Mouse (Mus musculus) forebrain, embryonic 13.5 days (tissue): ENCODE measurements around the gene Sumo1. TPM values are rescaled to one million over a fixed set of nuclear protein-coding genes. Genes with fewer than 3 reads are reported as not detected.
A peak's percentile ranks its signal among the peaks of the same experiment; 100 is the strongest.

Source experiments
- ATAC-seq: fragments of 200-750 bp; cut with Nextera tagmentation; 2 replicates; pipeline ENCODE4 v1.8.0; 2017
- H3K27ac ChIP-seq: fragments of 300-500 bp; sonication (generic); 2 replicates; pipeline ENCODE4 v1.5.1; 2015; ENCODE audit warnings: inconsistent platforms, mild to moderate bottlenecking, moderate library complexity
- H3K27me3 ChIP-seq: fragments of 300-500 bp; sonication (generic); 2 replicates; pipeline ENCODE4 v1.6.1; 2015; ENCODE audit warnings: mild to moderate bottlenecking, inconsistent platforms
- H3K36me3 ChIP-seq: fragments of 300-500 bp; sonication (generic); 2 replicates; pipeline ENCODE4 v1.6.1; 2015; ENCODE audit warnings: mild to moderate bottlenecking, inconsistent platforms; ENCODE audit not compliant: poor library complexity, severe bottlenecking
- H3K4me1 ChIP-seq: fragments of 300-500 bp; sonication (generic); 2 replicates; pipeline ENCODE4 v1.6.1; 2015; ENCODE audit warnings: inconsistent platforms
- H3K4me2 ChIP-seq: fragments of 300-500 bp; sonication (generic); 2 replicates; pipeline ENCODE4 v1.6.1; 2015; ENCODE audit warnings: inconsistent platforms, mild to moderate bottlenecking, moderate library complexity
- H3K4me3 ChIP-seq: fragments of 300-500 bp; sonication (generic); 2 replicates; pipeline ENCODE4 v1.5.1; 2015; ENCODE audit warnings: mild to moderate bottlenecking, inconsistent platforms
- H3K9ac ChIP-seq: fragments of 300-500 bp; sonication (generic); 2 replicates; pipeline ENCODE4 v1.6.1; 2015; ENCODE audit warnings: mild to moderate bottlenecking, inconsistent platforms
- H3K9me3 ChIP-seq: fragments of 300-500 bp; sonication (generic); replicated peaks from 2 replicates; pipeline ENCODE4 v1.6.1; 2016; ENCODE audit warnings: inconsistent platforms
- WGBS: fragments of 180-500 bp; shearing (Covaris S2); methylation state at CpG from one replicate; pipeline ENCODE4 v1.1.7; 2015; 5-methylcytosine and 5-hydroxymethylcytosine counted together
- polyA plus RNA-seq: library from polyadenylated mRNA; unstranded; fragments of >200 nt; fragmentation: Nextera tagmentation; extraction: Ambion mirVana; gene quantifications from 2 replicates; pipeline ENCODE4 v1.2.1, GENCODE M21; 2015

Gene Sumo1
- polyA plus RNA-seq: 523 and 549 TPM in 2 replicates

DNA sequence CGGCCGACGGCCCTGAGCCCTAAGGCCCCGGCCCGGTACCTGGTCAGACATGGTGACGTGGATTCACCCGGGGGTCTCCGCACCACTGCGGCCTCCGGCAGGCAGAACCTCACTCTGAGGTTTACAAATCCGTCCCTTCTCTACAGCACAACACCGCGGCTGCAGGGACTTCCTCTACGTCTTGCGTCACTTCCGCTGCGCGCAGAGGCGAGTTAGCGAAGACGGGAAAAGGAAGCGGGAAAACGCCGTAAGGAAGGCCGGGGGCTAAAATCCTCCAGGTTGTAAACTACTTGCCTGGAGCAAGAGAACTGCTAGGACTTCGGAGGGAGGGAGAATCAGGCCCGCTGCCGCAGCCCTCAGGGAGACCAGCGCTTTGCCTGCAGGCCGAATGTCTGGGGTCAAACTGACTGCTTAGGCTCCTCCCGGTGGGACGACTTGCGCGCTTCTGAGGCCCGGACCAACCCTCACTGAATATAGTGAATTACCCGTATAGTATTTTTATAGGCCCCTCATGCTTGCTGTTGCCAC lies at the start of gene Sumo1:
Sumo1 (minus strand) TSS at position 194 of the 528 bp plus-strand sequence.
- Histone ChIP-seq H3K27me3 (no peaks in the 10 kb centered on the region), H3K36me3 (0 out of 2 replicates have a peak, but pooled peaks cover 3% of the 10 kb centered on the region), H3K4me3 (peak within 1 kb of the TSS; percentile 96), H3K4me1 (peaks cover 23% of the 10 kb centered on the region), H3K27ac (peak within 1 kb of the TSS; percentile 95), H3K9ac (peak within 1 kb of the TSS; percentile 96), H3K9me3 (no peaks in the 10 kb centered on the region), H3K4me2 (peak within 1 kb of the TSS; percentile 87)
- under 1% methylated on average over 33 of the region's 36 CpGs for WGBS
- peak; percentile 98 for ATAC-seq

DNA sequence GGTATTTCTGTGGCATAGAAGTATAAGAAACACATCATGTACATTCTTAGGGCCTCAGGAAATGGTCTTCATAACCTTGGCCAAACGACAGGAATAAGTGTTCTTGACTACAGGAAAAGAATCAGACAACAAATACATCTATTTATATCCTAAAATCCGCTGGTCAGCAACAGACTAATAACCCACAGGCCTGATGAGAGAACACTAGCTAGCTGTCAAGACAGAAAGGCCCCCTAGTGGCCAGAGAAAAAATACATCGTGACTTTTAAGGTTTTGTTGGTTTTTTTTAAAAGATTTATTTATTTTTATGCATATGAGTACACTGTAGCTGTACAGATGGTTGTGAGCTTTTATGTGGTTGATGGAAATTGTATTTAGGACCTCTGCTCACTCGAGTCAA lies 49.3 kb upstream of the Sumo1 start:
- ATAC-seq: no peak
- no peaks in the 10 kb centered on the region for H3K9me3 ChIP-seq

DNA sequence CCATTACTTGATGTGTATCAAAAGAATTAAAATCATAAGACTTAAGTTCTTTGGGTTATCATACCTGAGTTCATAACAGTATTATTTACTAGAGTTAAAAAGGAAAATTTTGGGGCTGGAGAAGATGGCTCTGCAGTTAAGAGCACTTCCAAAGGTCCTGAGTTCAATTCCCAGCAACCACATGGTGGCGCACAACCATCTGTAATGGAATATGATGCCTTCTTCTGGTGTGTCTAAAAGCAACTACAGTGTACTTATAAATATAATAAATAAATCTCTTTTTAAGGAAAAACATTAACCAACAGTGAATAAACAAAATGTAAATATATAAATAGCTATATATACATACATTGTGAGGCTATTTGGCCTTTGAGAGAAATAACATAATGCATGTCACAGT lies 31.1 kb upstream of the Sumo1 start:
- no peak overlapping the region for H3K27ac ChIP-seq
- no peak overlapping the region for H3K4me2 ChIP-seq
- H3K27me3 ChIP-seq: no peaks in the 10 kb centered on the region
- ATAC-seq: no peak
- H3K9ac ChIP-seq: no peak overlapping the region
- H3K9me3 ChIP-seq: no peaks in the 10 kb centered on the region
- H3K36me3 ChIP-seq: peaks cover 79% of the 10 kb centered on the region
- no peak overlapping the region for H3K4me3 ChIP-seq
- H3K4me1 ChIP-seq: no peaks in the 10 kb centered on the region
- WGBS: 94% methylated on average over 1 of the region's 1 CpGs

More for the DNA sequence above, 49.3 kb upstream of the Sumo1 start:
- Histone ChIP-seq H3K4me3 (no peak overlapping the region), H3K27me3 (no peaks in the 10 kb centered on the region), H3K4me1 (no peaks in the 10 kb centered on the region), H3K36me3 (peaks cover 47% of the 10 kb centered on the region), H3K9ac (no peak overlapping the region), H3K4me2 (no peak overlapping the region), H3K27ac (no peak overlapping the region)
- 57% methylated on average over 4 of the region's 4 CpGs for WGBS

DNA sequence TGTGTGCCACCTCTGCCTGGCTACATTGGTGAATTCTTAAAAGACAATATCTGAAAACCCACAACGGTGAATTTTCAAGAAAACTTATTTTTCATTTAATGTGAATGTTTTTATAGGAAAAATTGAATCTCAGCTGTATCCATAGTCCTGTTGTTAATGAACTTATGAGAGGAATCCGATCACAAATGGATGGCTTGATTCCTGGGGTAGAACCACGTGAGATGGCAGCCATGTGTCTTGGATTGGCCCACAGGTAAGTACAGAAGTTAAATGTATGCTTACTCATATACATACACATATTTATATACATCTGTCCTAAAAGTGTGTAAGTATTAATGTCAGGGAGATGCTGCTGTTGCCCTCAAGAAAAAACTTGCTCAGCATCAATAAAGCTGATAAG lies 27.6 kb upstream of the Sumo1 start:
- Histone ChIP-seq H3K36me3 (peaks cover 79% of the 10 kb centered on the region), H3K4me2 (no peak overlapping the region), H3K27ac (no peak overlapping the region), H3K4me1 (no peaks in the 10 kb centered on the region), H3K4me3 (no peak overlapping the region), H3K27me3 (no peaks in the 10 kb centered on the region), H3K9me3 (no peaks in the 10 kb centered on the region), H3K9ac (no peak overlapping the region)
- WGBS: 97% methylated on average over 3 of the region's 3 CpGs
- ATAC-seq: no peak

DNA sequence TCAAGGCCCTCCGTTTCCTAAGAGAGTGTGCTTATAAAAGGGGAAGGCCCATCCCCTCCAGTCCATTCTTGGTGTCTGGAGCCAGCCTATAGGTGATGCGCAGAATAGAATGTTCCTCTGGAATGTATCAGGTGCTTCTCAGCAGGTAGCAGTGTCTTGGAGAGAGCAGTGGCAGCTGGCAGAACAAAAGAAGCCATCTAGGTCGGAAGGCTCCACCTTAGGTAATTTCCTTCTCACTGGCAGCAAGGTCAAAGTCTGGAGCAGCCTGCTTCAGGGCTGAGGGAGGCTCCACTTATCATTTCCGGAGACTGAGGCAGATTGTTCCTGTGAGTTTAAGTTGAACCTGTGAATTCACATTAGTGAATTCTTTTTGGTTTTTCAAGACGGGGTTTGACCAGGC lies 27.1 kb upstream of the Sumo1 start:
- ATAC-seq: no peak
- H3K4me3 ChIP-seq: no peak overlapping the region
- no peaks in the 10 kb centered on the region for H3K4me1 ChIP-seq
- no peak overlapping the region for H3K27ac ChIP-seq
- H3K27me3 ChIP-seq: no peaks in the 10 kb centered on the region
- no peak overlapping the region for H3K4me2 ChIP-seq
- no peaks in the 10 kb centered on the region for H3K9me3 ChIP-seq
- WGBS: 89% methylated on average over 5 of the region's 5 CpGs
- peaks cover 80% of the 10 kb centered on the region for H3K36me3 ChIP-seq
- H3K9ac ChIP-seq: no peak overlapping the region

DNA sequence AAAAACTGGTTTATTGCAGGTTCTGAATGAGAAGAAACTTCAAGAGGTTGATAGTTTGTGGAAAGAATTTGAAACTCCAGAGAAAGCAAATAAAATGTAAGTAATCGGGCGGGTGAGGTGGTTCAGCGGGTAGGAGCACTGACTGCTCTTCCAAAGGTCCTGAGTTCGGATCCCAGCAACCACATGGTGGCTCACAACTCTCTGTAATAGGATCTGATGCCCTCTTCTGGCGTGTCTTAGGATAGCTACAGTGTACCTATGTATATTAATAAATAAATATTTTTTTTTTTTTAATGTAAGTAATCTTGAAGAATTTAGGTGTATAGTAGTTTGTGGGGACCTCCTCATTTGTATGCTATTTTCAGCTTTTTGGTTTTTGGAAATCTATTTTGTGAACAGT lies 19.8 kb upstream of the Sumo1 start:
- WGBS: 94% methylated on average over 5 of the region's 5 CpGs
- no peak for ATAC-seq
- Histone ChIP-seq H3K27ac (no peak overlapping the region), H3K4me2 (no peak overlapping the region), H3K4me1 (peaks cover 19% of the 10 kb centered on the region), H3K36me3 (peaks cover 40% of the 10 kb centered on the region), H3K27me3 (no peaks in the 10 kb centered on the region), H3K9ac (no peak overlapping the region), H3K9me3 (no peaks in the 10 kb centered on the region), H3K4me3 (no peak overlapping the region)

DNA sequence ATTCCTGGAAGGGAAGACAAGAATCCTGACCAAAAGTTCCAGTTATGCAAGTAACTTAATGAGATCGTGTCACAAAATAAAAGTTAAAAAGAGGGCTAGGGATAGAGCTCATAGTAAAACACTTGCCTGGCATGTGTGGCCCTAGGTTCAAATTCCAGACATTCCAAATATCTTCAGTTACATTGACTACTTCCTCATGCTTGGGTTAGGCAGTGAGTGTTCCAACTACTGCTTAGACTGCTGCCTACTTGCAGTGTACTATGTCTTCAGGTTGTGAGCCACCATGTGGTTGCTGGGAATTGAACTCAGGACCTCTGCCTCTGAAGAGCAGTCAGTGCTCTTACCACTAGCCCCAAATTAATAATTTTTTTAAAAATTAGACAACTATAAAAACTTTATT lies 16.9 kb upstream of the Sumo1 start:
- Histone ChIP-seq H3K9ac (no peak overlapping the region), H3K27ac (no peak overlapping the region), H3K27me3 (peaks cover 9% of the 10 kb centered on the region), H3K9me3 (no peaks in the 10 kb centered on the region), H3K36me3 (peaks cover 16% of the 10 kb centered on the region), H3K4me1 (peaks cover 23% of the 10 kb centered on the region), H3K4me3 (no peak overlapping the region), H3K4me2 (peak overlapping the region; percentile 24)
- no peak for ATAC-seq
- 80% methylated on average over 1 of the region's 1 CpGs for WGBS

DNA sequence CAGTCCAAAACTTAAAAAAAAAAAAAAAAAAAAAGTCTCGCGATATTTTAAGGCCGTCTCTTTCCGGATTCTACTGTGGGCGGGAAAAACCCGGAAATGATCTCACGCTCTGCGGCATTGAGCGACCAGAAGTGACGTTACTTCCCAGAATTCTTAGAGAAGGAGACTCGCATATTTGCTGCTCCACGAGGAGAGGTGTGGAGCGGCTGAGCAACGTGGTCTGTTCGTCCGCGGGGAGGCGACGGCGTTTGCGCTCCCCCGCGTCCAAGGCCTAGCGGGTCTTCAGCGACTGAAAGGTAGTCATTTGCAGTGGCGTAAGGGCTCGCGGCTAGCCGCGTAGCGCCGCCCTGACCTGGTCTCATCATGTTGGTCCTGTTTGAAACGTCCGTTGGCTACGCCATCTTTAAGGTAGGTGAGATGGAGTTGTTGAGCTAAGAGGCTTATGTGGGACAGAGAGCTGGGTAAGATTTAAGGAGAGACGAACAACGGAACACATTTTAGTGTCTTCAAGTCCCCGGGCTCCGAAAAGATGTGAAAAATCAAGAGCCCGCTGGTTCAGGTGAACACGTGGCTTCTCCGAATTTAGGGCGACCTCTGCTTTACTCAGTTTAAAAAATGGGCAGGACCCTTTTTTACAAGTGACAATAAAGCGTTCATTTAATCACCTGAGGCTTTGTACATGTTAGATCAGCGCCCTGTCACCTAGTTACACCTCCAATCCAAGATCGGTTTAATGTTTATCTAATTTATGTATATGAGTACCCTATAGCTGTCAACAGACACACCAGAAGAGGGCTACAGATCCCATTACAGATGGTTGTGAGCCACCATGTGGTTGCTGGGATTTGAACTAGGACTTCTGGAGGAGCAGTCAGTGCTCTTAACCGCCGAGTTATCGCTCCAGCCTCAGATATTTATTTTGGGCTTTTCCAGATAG lies 14.5 kb upstream of the Sumo1 start, which contains the start of gene Nop58:
Nop58 (plus strand) TSS at position 153 of the 937 bp plus-strand sequence.
- Histone ChIP-seq H3K9ac (peak within 1 kb of the TSS; percentile 78), H3K27ac (peak within 1 kb of the TSS; percentile 76), H3K36me3 (peaks cover 6% of the 10 kb centered on the region; the same call in 1 of the 2 replicates), H3K27me3 (peaks cover 14% of the 10 kb centered on the region), H3K4me3 (peak within 1 kb of the TSS; percentile 70), H3K4me1 (peaks cover 23% of the 10 kb centered on the region), H3K9me3 (no peaks in the 10 kb centered on the region), H3K4me2 (peak within 1 kb of the TSS; percentile 95)
- WGBS: under 1% methylated on average over 49 of the region's 49 CpGs
- ATAC-seq: peak; percentile 98

DNA sequence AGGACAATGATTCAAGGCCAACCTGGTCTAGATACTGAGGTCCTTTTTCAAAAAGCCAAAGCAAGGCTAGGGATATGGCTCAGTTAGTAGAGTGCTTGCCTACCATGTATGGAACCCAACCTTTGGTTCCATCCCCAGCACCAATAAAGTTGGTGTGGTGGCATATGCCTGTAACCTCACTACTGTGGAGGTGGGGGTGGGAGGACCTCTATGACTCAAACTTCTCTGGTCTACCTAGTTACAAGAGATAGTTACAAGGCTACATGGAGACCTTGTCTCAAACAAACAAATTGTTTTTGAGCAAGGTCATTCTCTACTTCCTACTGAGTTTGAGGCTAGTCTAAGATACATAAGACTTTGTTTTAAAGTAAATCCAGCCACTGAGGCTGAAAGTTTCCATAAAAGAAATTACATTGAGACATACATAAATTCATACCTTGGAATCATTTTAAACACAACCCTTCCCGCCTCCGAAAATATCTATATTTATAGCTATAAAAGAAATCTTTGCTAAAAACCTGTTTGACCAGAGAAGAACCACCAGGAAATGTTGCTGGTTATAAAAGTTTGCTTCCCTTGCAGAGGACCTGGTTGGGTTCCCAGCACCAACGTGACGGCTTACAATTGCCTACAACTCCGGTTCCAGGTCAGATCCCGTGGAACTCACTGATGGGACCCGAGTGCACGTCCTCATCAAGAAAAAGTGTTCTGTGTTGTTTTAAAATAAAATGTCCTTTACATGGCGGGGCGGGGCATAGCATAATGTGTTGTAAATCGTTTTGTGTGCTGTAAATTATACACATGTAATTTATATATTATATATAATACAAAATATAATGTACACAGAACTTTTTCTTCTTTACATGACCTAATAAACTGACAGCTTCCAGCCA lies 13.5 kb upstream of the Sumo1 start:
- no peak; the same call in 1 of the 2 replicates for ATAC-seq
- H3K27ac ChIP-seq: no peak overlapping the region

DNA sequence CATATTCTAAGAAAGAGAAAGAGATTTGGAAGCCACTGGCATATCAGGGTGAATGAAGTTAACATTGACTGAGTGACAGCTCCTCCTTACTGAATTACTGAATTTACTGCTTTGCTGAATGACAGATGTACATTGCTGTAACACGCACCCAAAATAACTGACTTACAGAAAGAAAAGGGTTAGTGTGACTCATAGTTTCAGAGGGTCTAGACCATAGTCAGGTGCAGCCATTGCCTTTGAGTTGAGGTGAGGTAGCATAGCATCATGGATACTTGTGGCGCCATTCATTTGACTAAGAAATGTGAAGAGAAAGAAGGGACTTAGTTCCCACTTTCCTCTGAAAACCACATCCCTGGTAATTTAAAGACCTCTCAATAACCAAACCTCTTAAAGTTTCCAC lies 3.0 kb upstream of the Sumo1 start:
- Histone ChIP-seq H3K4me3 (no peak overlapping the region), H3K4me2 (no peak overlapping the region), H3K27me3 (no peaks in the 10 kb centered on the region), H3K4me1 (peaks cover 17% of the 10 kb centered on the region), H3K36me3 (0 out of 2 replicates have a peak, but pooled peaks cover 3% of the 10 kb centered on the region), H3K9me3 (no peaks in the 10 kb centered on the region), H3K9ac (no peak overlapping the region), H3K27ac (no peak overlapping the region)
- no peak for ATAC-seq
- over 99% methylated on average over 2 of the region's 2 CpGs for WGBS

More for the DNA sequence above, 13.5 kb upstream of the Sumo1 start:
- peak overlapping the region; percentile 70 for H3K4me3 ChIP-seq
- H3K4me1 ChIP-seq: peaks cover 23% of the 10 kb centered on the region
- 9% methylated on average over 11 of the region's 11 CpGs for WGBS
- peaks cover 14% of the 10 kb centered on the region for H3K27me3 ChIP-seq
- H3K9me3 ChIP-seq: no peaks in the 10 kb centered on the region
- H3K4me2 ChIP-seq: peak overlapping the region; percentile 67
- H3K9ac ChIP-seq: peak overlapping the region; percentile 45; the same call in 1 of the 2 replicates
- no peaks in the 10 kb centered on the region for H3K36me3 ChIP-seq

DNA sequence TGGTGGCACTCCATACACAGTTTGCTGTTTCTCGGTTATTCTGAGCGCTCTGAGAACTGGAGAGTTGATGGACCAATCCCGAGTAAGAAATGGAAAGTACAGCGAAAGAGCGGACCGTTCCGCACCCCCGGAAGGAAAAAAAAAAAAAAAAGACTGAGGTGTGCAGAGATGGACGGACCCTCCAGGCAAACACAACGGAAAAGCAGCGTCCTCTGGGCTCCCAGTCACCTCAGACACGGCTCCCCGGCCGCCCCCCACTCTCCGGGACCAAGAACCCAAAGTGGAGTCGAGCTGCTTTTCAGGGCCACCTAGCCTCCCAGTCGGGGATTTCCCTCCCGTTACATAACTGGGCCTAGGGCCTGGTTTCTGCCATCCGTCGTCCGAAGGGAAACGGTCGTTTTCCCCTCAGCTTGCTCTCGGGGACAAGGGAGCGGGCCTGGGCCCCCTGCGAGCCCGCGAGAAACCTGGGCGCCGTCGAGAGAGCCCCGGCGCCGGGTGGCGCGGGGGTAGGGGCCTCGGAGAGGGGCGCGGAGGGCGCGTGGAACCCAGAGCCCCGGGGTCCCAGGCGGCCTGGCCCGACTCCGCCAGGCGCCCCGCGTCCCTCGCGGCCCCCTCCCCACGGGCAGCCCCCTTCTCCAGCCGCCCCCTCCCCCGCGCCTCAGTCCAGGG lies 538 bp downstream of the Sumo1 start:
- peak overlapping the region; percentile 96 for H3K4me3 ChIP-seq
- under 1% methylated on average over 46 of the region's 54 CpGs for WGBS
- no peak; the same call in 1 of the 2 replicates for ATAC-seq
- 0 out of 2 replicates have a peak, but pooled peaks cover 3% of the 10 kb centered on the region for H3K36me3 ChIP-seq
- peaks cover 26% of the 10 kb centered on the region for H3K4me1 ChIP-seq
- peak overlapping the region; percentile 87 for H3K4me2 ChIP-seq
- H3K9ac ChIP-seq: peak overlapping the region; percentile 96
- H3K27me3 ChIP-seq: no peaks in the 10 kb centered on the region
- no peaks in the 10 kb centered on the region for H3K9me3 ChIP-seq
- peak overlapping the region; percentile 95 for H3K27ac ChIP-seq
